Mouse (Mus musculus) left cerebral cortex, adult 11 months (tissue): ENCODE results near the gene Myl3.

Source experiments
- DNase-seq: peaks from one replicate; pipeline ENCODE4 v3.0.0; 2022; ENCODE audit warnings: low spot score

The Myl3 gene

GRCm38 (mm10) chr9:110731859-110732258 is 9.8 kb upstream of the Myl3 start:
- DNase-seq: no peak

- no peak for DNase-seq
Observed at GRCm38 (mm10) chr9:110732623-110733022, 9.0 kb upstream of the Myl3 start.

- no peak for DNase-seq
Observed at GRCm38 (mm10) chr9:110733102-110733501, 8.6 kb upstream of the Myl3 start.

- no peak for DNase-seq
Observed at GRCm38 (mm10) chr9:110734154-110734553, 7.5 kb upstream of the Myl3 start.

DNA sequence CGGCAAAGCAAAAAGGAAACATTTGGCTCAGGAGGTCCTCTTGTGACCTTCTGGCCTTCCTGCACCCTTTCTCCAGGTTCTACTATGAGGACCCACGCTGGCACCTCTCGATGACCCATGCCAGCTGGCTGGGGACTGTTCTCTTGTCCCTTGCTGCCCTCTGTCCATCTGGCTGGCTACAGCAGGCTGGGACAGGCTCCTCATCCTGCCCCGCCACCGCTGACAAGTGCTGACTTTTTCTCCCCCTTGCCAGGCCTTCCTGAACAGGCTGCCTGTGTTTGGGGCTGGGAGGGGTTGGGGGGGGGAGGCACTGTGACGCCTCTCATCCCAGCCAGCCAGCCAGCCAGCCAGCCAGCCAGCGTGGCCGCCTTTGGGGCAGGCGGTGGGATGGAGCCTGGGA is 5.3 kb upstream of the Myl3 start:
- no peak for DNase-seq

- no peak for DNase-seq
Observed at GRCm38 (mm10) chr9:110738054-110738453, 3.6 kb upstream of the Myl3 start.

GRCm38 (mm10) chr9:110739961-110740360 is 1.7 kb upstream of the Myl3 start:
- no peak for DNase-seq

GRCm38 (mm10) chr9:110742295-110742950 is 762 bp downstream of the Myl3 start:
- DNase-seq: no peak

- no peak for DNase-seq
Observed at GRCm38 (mm10) chr9:110742951-110743455, 1.3 kb downstream of the Myl3 start.

DNA sequence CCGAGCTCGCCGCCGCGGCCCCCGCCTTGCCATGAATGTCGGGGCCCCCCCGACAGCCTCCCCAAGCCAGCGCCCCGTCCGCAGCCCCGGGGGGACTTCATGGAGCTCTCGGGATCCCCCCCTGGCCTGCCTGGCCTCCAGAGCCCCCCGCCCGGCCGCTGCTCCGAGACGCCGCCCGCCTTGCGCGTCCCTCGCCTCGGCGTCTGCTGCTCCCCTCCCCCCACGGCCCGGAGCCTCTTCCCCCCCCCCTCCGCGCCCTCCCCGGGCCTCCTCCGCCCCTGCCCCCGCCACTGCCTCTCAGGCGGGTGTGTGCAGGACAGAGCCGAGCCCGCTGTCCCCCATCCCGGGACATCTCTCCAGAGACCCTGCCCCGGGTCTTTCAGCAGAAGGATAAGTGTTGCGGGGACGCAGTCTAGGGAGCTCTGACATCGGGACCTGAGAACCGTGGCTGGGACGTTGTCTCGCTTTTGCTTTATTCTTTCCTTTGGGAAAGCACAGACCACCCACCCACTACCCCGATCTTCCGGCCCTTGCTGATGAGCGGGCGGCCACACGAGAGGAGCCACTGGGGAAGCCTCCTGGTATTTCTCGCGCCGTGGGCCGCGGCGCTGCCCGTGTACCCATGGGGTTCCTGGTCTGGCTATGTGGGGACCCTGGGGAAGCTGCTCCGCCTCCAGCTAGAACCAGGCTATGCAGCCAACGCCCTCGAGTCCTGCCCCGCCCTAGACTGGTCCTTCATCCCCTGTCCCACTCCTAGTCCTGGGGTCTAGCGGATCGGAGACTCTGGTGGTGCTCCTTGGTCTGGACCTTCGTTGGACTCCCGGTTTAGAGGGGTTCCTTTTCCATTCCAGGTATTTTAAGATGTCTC is 2.0 kb downstream of the Myl3 start:
- DNase-seq: no peak

GRCm38 (mm10) chr9:110745752-110746151 is 4.1 kb downstream of the Myl3 start:
- no peak for DNase-seq

DNA sequence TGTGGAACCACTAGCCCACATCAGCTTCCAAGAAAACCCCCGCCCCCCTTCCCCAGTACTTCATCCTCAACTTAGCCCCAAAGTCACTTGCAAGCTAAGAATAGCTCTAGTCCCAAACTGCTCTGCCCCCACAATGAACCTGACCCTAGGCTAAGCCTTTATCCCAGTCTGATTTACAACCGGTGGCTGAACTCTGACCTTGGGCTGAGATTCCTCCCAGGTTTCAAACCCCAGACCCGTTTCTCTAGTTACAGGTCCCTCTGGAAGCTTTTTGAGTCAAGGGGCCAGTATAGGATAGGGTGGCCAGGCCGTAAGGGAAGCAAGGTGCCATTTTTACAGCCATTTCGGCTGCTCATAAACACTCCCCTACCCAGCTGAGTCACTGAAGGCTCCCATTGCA is 4.6 kb downstream of the Myl3 start:
- DNase-seq: no peak

DNA sequence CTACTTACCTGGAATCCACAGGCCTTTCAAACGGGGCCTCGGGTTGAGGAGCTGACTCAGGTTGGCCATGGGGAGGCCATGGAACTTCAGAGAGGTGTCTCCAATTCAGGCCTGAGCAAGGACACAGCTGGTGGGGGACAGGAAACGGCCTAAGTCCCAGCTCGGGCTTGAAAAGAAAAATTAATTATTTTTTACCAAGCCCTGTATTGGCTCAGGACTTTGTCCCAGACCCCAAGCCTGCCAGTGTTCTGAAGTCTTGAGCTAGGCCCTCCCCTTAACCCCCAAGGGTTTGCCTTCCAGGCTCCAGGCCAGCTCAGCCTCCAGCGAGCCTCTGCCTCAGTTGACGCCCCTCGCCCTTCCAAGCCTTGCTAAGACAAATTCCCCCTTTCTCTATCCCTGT is 5.3 kb downstream of the Myl3 start, which contains the start of gene Pth1r:
Pth1r (minus strand) TSS at position 185 of the 400 bp plus-strand sequence.
- DNase-seq: no peak

DNA sequence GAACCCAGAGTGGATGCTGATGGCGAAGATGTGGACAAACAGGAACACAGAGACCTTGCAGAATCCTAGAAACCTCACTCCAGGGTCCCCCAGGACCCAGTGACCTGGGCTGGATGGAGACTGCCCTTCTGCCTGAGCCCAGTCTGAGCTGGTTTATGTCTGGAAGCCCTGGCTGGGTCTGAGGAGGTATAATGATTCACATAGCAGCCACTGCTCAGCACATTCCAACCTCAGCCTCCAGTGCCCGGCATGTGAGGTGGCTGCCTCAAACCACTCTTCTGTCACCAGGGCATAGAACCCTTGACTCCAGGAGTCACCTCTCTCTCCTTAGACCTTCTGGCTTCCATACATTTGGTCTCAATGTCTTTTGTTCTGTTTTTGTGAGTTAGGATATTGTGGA is 6.8 kb downstream of the Myl3 start:
- no peak for DNase-seq

GRCm38 (mm10) chr9:110750404-110751187 is 8.9 kb downstream of the Myl3 start:
- DNase-seq: no peak

DNA sequence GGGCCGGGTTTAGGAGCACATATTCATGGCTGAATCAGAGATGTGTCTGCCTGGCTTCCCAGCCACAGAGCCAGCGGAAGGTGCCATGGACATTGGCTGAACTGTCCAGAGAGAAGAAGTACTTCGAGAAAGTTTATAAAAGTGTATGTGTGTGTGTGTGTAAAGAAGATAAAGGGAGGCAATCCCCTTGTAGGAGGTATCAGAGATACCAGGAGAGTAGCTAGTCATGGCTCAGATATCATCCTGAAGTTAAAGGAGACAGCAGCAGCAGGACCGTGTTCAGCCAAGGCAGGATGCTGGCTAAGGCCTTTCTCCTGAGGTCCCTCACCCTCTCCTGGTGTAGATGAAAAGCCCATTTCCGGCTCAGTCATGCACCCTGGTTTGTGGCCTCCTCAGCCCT is 9.8 kb downstream of the Myl3 start:
- no peak for DNase-seq

DNA sequence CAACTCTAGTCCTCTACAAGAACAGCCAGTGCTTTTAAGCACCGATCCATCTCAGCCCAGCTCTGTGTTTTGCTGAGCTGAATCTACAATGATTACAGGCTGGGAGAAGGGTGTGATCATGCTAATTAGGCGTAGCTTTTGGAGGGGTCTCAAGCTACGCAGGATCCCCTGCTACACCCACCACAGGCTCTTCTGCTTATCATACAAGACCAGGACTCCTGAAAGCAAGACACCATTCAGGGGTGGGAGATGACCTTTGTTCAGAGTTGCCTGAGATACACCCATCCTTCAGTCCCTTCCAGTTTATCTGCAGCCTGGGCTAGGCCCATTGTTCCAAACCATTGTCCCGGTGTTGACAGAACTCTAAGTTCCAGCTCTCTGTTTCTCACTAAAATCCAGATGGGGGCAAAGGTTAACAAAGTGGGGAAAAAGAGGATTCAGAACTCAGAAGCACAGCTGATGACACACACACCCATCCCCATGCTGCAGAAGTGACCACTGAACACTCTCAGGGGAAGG is 11.3 kb downstream of the Myl3 start:
- DNase-seq: no peak

DNA sequence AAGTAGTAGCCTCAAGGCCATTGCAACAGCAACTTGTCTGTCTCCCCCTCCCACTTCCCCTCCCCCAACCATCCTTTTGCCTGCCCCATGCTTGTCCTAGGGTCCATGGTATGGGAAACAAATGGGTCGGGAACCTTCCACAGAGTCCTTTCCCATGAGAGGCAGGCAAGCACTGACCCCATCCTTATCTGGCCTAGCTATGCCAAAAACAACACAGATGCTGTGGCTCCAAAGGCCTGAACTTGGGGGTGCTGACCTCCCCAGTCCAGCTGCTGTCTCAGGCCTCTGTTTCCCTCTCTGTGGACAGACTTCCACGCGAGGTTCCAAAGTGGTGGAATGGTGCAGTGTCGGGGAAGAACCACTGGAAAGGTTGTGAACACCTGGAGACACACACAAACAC is 12.1 kb downstream of the Myl3 start:
- DNase-seq: no peak

DNA sequence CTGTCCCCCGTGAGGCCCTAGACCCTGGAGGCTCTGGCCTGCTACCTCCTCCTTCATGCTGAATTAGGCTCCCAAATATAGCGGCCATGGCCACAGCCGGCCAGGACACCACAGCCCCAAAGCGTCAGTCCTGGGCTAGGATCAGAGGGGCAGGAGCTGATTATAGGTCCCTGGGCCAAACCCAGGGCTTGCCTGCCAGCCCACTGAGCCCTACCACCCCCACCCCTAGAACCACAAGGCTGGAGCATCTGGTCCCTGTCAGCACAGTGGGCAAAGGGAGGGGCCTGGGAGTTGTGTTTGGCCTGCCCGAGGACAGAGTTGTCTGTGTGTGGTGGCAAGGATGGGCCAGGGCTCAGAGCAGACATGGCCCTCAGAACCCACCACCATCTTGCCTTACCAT is 16.2 kb downstream of the Myl3 start:
- no peak for DNase-seq

DNA sequence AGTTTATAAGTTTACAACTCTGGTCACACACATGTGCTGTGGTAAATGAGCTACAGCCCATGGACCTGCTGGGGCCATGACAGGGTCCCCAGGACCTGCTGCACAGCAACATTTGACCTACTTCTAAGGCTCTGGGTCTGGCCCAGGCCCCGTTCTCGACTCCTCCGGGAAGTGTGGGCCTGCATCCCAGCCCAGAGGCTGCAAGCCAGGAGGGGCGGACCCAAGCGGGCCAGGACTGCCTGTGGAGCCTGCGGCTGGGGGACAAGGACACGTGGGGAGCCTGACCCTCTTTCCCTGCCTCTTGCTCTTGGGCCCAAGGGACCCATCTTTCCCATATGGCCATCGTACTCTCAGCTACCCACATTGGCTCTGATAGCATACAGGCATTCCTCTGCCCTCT is 16.9 kb downstream of the Myl3 start:
- DNase-seq: no peak

DNA sequence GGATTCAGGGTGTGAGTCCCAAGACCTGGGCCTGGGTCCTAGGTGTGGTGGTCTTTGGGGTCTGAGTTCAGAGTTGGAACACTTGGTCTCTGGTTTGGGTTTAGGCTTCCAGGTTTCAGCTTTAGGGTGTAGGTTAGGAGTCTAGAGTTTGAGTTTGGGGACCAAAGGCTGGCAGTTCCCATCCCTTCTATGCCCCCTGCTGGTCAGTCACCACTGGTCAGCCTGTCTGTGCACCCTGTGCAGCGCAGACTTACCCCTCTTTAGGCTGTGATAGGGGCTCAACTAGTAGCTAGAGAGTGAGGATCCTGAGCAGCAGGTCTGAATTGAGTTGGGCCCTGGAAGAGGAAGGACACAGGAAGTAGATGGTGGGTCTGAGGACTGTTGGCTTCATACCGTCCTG is 17.6 kb downstream of the Myl3 start:
- no peak for DNase-seq

DNA sequence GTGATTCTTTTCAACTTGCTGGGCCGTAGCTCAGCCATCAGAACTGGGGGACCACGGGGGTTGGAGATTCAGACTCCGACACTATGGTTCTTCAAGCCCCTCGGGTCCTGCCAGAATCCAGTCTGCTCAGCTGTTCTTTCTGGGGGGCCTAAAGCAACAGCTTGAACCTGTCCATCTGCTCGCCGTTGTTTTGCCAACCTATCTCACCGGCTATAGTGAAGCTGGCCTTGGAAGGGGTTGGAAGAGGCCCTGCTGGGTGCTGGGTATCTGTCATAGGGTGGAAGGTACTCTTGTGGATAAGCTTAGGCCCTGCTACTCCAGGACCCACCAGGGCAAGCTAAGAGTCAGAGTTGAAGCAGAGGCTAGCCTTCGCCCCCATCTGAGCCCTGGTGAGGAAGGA is 19.2 kb downstream of the Myl3 start:
- no peak for DNase-seq
